Mouse (Mus musculus) spleen, adult 2 months (tissue): ENCODE measurements around the gene Gstm4. TPM values are rescaled to one million over a fixed set of nuclear protein-coding genes. Genes with fewer than 3 reads are reported as not detected.
"Not testable (repeated sequence)": the region's sequence is repeated elsewhere in the genome, so short reads cannot be mapped to it uniquely, and the experiment has no call there.

ENCODE experiments used
- DNase-seq, 2 experiments: peaks; one replicate each; pipeline versions ENCODE4 v3.0.0 to v3.0.0-alpha.2; 2012 to 2021; ENCODE audit warnings: low spot score in 2 of 2, low read depth in 1 of 2
- H3K27ac ChIP-seq: fragments of 200-500 bp; 2 replicates; pipeline ENCODE4 v1.5.1; 2012; ENCODE audit warnings: low read length, inconsistent platforms; ENCODE audit not compliant: insufficient read depth
- H3K27me3 ChIP-seq: fragments of 200-500 bp; 2 replicates; pipeline ENCODE4 v1.6.1; 2012; ENCODE audit warnings: mild to moderate bottlenecking, moderate library complexity, low read length, inconsistent platforms; ENCODE audit not compliant: control insufficient read depth, insufficient read depth
- H3K36me3 ChIP-seq: fragments of 200-500 bp; 2 replicates; pipeline ENCODE4 v1.6.1; 2012; ENCODE audit warnings: mild to moderate bottlenecking, low read length, inconsistent platforms; ENCODE audit not compliant: control insufficient read depth, insufficient read depth
- H3K4me1 ChIP-seq: fragments of 200-500 bp; 2 replicates; pipeline ENCODE4 v1.6.1; 2011; ENCODE audit warnings: inconsistent platforms; ENCODE audit not compliant: control insufficient read depth, insufficient read depth, insufficient read length
- H3K4me3 ChIP-seq: fragments of 200-500 bp; 2 replicates; pipeline ENCODE4 v1.5.1; 2011; ENCODE audit warnings: mild to moderate bottlenecking, inconsistent platforms; ENCODE audit not compliant: insufficient read depth, insufficient read length; ENCODE audit errors: extremely low read depth
- CTCF ChIP-seq: fragments of 200-500 bp; IDR thresholded peaks from 2 replicates; pipeline ENCODE4 v1.5.1; 2011; ENCODE audit warnings: mild to moderate bottlenecking, inconsistent platforms; ENCODE audit not compliant: insufficient read depth, insufficient read length, insufficient replicate concordance; ENCODE audit errors: extremely low read depth
- POLR2A ChIP-seq: fragments of 200-500 bp; IDR thresholded peaks from 2 replicates; pipeline ENCODE4 v1.6.1; 2011; ENCODE audit warnings: low read depth, low read length, inconsistent platforms
- WGBS: fragments of 180-500 bp; shearing (Covaris S2); methylation state at CpG from one replicate; pipeline ENCODE4 v1.1.7; 2018; 5-methylcytosine and 5-hydroxymethylcytosine counted together
- polyA plus RNA-seq: library from polyadenylated mRNA; depleted of rRNA; stranded (reverse); fragments of >200 nt; gene quantifications from 2 replicates; pipeline ENCODE4 v1.2.3, GENCODE M21; 2012; rRNA removed

The Gstm4 gene
- polyA plus RNA-seq, 1 experiment = 4.6 TPM

- DNase-seq = no peak
- H3K4me3 ChIP-seq = no peak overlapping the region
- WGBS = 89% methylated on average over 3 of the region's 3 CpGs
- H3K27ac ChIP-seq = no peak overlapping the region
- no peak for TF ChIP-seq POLR2A
- TF ChIP-seq CTCF = no peak
- no peaks in the 10 kb centered on the region for H3K27me3 ChIP-seq
- H3K4me1 ChIP-seq = no peaks in the 10 kb centered on the region
- H3K36me3 ChIP-seq = no peaks in the 10 kb centered on the region
These were observed 33.1 kb downstream of the Gstm4 start for GRCm38 (mm10) chr3:108011558-108011957.

- TF ChIP-seq CTCF (no peak), POLR2A (no peak)
- H3K36me3 ChIP-seq = no peaks in the 10 kb centered on the region
- no peaks in the 10 kb centered on the region for H3K27me3 ChIP-seq
- H3K27ac ChIP-seq = no peak overlapping the region
- WGBS = 49% methylated on average over 2 of the region's 2 CpGs
- no peak for DNase-seq
- H3K4me1 ChIP-seq = no peaks in the 10 kb centered on the region
- no peak overlapping the region for H3K4me3 ChIP-seq
These were observed 34.4 kb downstream of the Gstm4 start for GRCm38 (mm10) chr3:108010286-108010685.

GRCm38 (mm10) chr3:108002021-108002420, 42.7 kb downstream of the Gstm4 start:
- Histone ChIP-seq H3K4me3 (no peak overlapping the region), H3K4me1 (no peaks in the 10 kb centered on the region), H3K27me3 (no peaks in the 10 kb centered on the region), H3K27ac (no peak overlapping the region), H3K36me3 (no peaks in the 10 kb centered on the region)
- DNase-seq = no peak
- 65% methylated on average over 8 of the region's 8 CpGs for WGBS
- TF ChIP-seq CTCF = no peak
- TF ChIP-seq POLR2A = no peak

- no peak overlapping the region for H3K27ac ChIP-seq
- H3K27me3 ChIP-seq = no peaks in the 10 kb centered on the region
- H3K36me3 ChIP-seq = no peaks in the 10 kb centered on the region
- no peak for TF ChIP-seq CTCF
- TF ChIP-seq POLR2A = no peak
- H3K4me3 ChIP-seq = no peak overlapping the region
- no peaks in the 10 kb centered on the region for H3K4me1 ChIP-seq
- 85% methylated on average over 3 of the region's 3 CpGs for WGBS
- no peak for DNase-seq
These were observed 45.2 kb downstream of the Gstm4 start for GRCm38 (mm10) chr3:107999491-107999890.

- H3K27ac ChIP-seq = no peak overlapping the region
- no peaks in the 10 kb centered on the region for H3K4me1 ChIP-seq
- H3K27me3 ChIP-seq = no peaks in the 10 kb centered on the region
- WGBS = 85% methylated on average over 3 of the region's 3 CpGs
- no peak for DNase-seq
- H3K4me3 ChIP-seq = no peak overlapping the region
- H3K36me3 ChIP-seq = no peaks in the 10 kb centered on the region
- TF ChIP-seq CTCF = no peak
- no peak for TF ChIP-seq POLR2A
These were observed 46.1 kb downstream of the Gstm4 start for GRCm38 (mm10) chr3:107998591-107998990.

GRCm38 (mm10) chr3:107996576-107996975, 48.1 kb downstream of the Gstm4 start:
- no peak overlapping the region for H3K27ac ChIP-seq
- H3K36me3 ChIP-seq = no peaks in the 10 kb centered on the region
- H3K4me3 ChIP-seq = no peak overlapping the region
- H3K27me3 ChIP-seq = no peaks in the 10 kb centered on the region
- H3K4me1 ChIP-seq = no peaks in the 10 kb centered on the region
- WGBS = 93% methylated on average over 4 of the region's 4 CpGs
- DNase-seq = no peak
- TF ChIP-seq POLR2A (no peak), CTCF (no peak)

GRCm38 (mm10) chr3:107995974-107996373, 48.7 kb downstream of the Gstm4 start:
- not testable (repeated sequence) for H3K27me3 ChIP-seq, H3K4me3 ChIP-seq, H3K27ac ChIP-seq, H3K4me1 ChIP-seq, H3K36me3 ChIP-seq, DNase-seq
- 92% methylated on average over 2 of the region's 2 CpGs for WGBS

Other genes starting within 250 kb of the Gstm4 start
- gene Eps8l3, start 167.7 kb downstream of the Gstm4 start, polyA plus RNA-seq = 0.04 TPM in 1 of 2 replicates, not detected in the other
- 5.9 and 6.4 TPM in 2 replicates for gene Gstm5, start 149.1 kb downstream of the Gstm4 start, polyA plus RNA-seq
- 1.1 and 1.4 TPM in 2 replicates for gene Gstm7, start 113.1 kb downstream of the Gstm4 start, polyA plus RNA-seq
- gene Gstm6, start 101.1 kb downstream of the Gstm4 start, polyA plus RNA-seq = 0.15 TPM in 1 of 2 replicates, not detected in the other
- gene Gstm3, start 75.6 kb downstream of the Gstm4 start, polyA plus RNA-seq = not detected in 2 replicates
- 16.9 and 20.2 TPM in 2 replicates for gene Gstm2, start 58.4 kb downstream of the Gstm4 start, polyA plus RNA-seq
- gene Gstm1, start 26.9 kb downstream of the Gstm4 start, polyA plus RNA-seq = 82.6 and 98.9 TPM in 2 replicates
- 92.9 and 111 TPM in 2 replicates for gene Ampd2, start 41.8 kb upstream of the Gstm4 start, polyA plus RNA-seq
- gene Gnat2, start 47.9 kb upstream of the Gstm4 start, polyA plus RNA-seq = 0.16 and 0.18 TPM in 2 replicates
- gene Gnai3, start 101.3 kb upstream of the Gstm4 start, polyA plus RNA-seq = 11.3 and 11.6 TPM in 2 replicates
- 0.06 TPM in 1 of 2 replicates, not detected in the other for gene Gpr61, start 110.0 kb upstream of the Gstm4 start, polyA plus RNA-seq
- gene Amigo1, start 141.4 kb upstream of the Gstm4 start, polyA plus RNA-seq = 6.2 and 8.3 TPM in 2 replicates
- gene Cyb561d1, start 156.3 kb upstream of the Gstm4 start, polyA plus RNA-seq = 12.7 and 13.8 TPM in 2 replicates
- 8.2 and 11.5 TPM in 2 replicates for gene Atxn7l2, start 166.0 kb upstream of the Gstm4 start, polyA plus RNA-seq
- 0.15 and 0.16 TPM in 2 replicates for gene Sypl2, start 181.8 kb upstream of the Gstm4 start, polyA plus RNA-seq
- 21.3 and 22.4 TPM in 2 replicates for gene Psma5, start 212.0 kb upstream of the Gstm4 start, polyA plus RNA-seq
- gene Sort1, start 239.2 kb upstream of the Gstm4 start, polyA plus RNA-seq = 10.7 and 11.4 TPM in 2 replicates